Mouse (Mus musculus) cerebellum, postnatal 25 days (tissue): ENCODE data around the gene Olfr1129.
A peak's percentile ranks its signal among the peaks of the same experiment; 100 is the strongest.
"Not testable (repeated sequence)": the region's sequence is repeated elsewhere in the genome, so short reads cannot be mapped to it uniquely, and the experiment has no call there.

Experiments used
- DNase-seq, 2 experiments: peaks; one replicate each; pipeline ENCODE4 v3.0.0; 2021; ENCODE audit warnings: mixed read lengths in 2 of 2

The Olfr1129 gene

DNA sequence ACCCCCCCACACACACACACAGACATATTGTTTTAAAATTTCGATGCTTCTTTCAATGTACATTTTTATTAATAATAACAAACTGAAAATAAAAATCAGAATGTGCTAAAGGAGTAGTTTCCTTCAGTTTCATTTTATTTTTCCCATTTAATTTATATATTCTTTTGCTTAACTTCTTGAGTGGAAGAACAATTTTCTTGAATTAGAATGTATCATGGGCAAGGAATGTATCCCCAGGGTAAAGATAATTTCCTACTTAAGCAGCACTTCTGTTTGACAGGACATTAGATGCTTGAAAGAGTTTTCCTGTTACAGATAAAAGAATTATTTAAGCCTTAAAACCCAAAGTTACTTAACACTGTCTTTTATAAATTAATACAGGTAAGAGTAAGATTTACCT, at the start of gene Olfr1129:
Gene Olfr1129, plus strand, starts transcription at position 301 of the 400 bp plus-strand sequence.
- DNase-seq, result not testable (repeated sequence)

DNA sequence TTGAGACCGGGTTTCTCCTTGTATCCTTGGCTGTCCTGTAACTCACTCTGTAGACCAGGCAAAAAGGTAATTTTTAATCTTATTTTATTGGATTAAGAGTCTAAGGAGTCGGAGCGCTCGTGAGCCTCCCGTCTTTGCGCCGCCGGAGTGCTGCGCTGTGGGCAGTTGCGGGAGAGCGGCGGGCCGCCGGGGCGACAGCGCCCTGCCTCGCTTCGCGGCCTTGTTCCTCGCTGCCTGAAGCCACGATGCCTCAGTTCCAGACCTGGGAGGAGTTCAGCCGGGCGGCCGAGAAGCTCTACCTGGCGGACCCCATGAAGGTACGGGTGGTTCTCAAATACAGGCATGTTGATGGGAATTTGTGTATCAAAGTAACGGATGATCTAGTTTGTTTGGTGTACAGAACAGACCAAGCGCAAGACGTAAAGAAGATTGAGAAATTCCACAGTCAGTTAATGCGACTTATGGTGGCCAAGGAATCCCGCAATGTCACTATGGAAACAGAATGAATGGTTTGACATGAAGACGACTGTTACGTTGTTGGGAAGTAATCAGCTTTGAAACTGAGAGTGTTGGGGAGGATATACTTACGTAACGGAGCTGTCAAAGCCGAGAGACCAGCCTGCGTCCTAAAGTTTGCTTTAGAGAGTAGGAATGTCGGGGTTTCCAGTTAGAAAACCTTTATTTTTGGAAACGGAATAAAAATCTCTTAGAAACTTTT, 47.6 kb upstream of the Olfr1129 start:
- peak; percentile 26 to 27 for DNase-seq

GRCm38 (mm10) chr2:87531496-87531895, 42.2 kb upstream of the Olfr1129 start, which contains the start of gene Olfr153:
TSS of gene Olfr153 (plus strand) at chr2:87531796.
- no peak for DNase-seq

GRCm38 (mm10) chr2:87534826-87535225, 38.9 kb upstream of the Olfr1129 start:
- DNase-seq, result no peak

DNA sequence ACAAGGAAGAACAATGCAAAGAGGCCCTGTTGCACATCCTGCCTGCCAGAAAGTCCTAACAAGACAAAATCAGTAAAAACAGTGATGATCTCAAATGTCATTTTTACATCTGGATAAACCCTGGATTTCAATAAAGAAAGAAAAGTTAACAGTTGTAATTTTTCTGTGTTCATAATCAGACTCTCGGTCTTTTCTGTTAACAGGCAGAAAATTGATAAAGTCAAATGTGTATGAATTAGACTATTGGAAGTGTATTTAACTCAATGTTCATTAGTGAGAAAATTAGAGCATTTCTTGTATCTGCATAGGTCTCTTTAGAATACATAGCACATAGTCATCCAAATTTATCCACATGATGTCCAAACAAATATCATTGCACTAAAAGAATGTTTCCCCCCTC, 28.3 kb upstream of the Olfr1129 start, which contains the start of gene Olfr1128:
Gene Olfr1128, minus strand, starts transcription at position 101 of the 400 bp plus-strand sequence.
- DNase-seq, result no peak

DNA sequence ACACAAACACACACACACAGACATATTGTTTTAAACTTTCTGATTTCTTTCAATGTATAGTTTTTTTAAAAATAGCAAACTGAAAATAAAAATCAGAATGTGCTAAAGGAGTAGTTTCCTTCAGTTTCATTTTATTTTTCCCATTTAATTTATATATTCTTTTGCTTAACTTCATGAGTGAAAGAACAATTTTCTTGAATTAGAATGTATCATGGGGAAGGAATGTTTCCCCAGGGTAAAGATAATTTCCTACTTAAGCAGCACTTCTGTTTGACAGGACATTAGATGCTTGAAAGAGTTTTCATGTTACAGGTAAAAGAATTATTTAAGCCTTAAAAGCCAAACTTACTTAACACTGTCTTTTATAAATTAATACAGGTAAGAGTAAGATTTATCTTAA, 32.2 kb downstream of the Olfr1129 start, which contains the start of gene Olfr1130:
Gene Olfr1130, plus strand, starts transcription at position 301 of the 400 bp plus-strand sequence.
- DNase-seq, result not testable (repeated sequence)

DNA sequence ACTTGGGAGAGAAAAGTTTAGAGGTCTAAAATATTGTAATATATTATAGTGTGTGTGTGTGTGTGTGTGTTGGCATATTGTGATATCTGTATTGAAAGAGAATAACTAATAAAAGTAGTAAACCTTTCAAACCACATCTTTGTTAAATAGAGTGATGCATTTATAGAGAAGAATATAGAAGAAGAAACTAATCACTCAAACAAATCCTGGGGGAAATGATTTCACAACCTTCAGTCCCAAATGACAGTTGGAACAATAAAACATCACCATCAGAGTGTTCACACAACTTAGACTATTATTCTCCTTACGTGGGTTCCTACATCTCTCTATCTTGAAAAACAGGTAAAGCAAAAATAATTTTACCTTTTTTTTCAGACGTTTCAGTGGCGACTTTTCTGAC, 53.1 kb downstream of the Olfr1129 start, which contains the start of gene Olfr1131:
Gene Olfr1131, plus strand, starts transcription at position 301 of the 400 bp plus-strand sequence.
- DNase-seq, result no peak
